Mouse (Mus musculus) testis, postnatal 10 days (tissue): ENCODE data around the gene Nans.

Experiments used
- DNase-seq: peaks from one replicate; pipeline ENCODE4 v3.0.0; 2021; ENCODE audit warnings: low spot score

The Nans gene

GRCm38 (mm10) chr4:46489028-46489925, at the start of gene Nans:
Gene Nans, plus strand, starts transcription at chr4:46489248.
- DNase-seq = peak; percentile 96

- DNase-seq = no peak
Observed at GRCm38 (mm10) chr4:46442501-46442900, 46.5 kb upstream of the Nans start.

- DNase-seq = no peak
Observed at GRCm38 (mm10) chr4:46445237-46445945, 43.7 kb upstream of the Nans start.

- no peak for DNase-seq
Observed at GRCm38 (mm10) chr4:46447461-46447860, 41.6 kb upstream of the Nans start.

GRCm38 (mm10) chr4:46448886-46449285, 40.2 kb upstream of the Nans start:
- no peak for DNase-seq

- no peak for DNase-seq
Observed at GRCm38 (mm10) chr4:46450020-46450518, 39.0 kb upstream of the Nans start.

GRCm38 (mm10) chr4:46450519-46451131, 38.4 kb upstream of the Nans start, which contains the start of gene Anp32b:
Gene Anp32b, plus strand, starts transcription at chr4:46450902.
- peak; percentile 96 for DNase-seq

GRCm38 (mm10) chr4:46451240-46451757, 37.7 kb upstream of the Nans start:
- DNase-seq = peak; percentile 81

GRCm38 (mm10) chr4:46451758-46452480, 37.1 kb upstream of the Nans start:
- DNase-seq = peak; percentile 79

GRCm38 (mm10) chr4:46452481-46452850, 36.6 kb upstream of the Nans start:
- DNase-seq = peak; percentile 71

GRCm38 (mm10) chr4:46452855-46453719, 36.0 kb upstream of the Nans start:
- DNase-seq = no peak

- no peak for DNase-seq
Observed at GRCm38 (mm10) chr4:46454097-46454864, 34.8 kb upstream of the Nans start.

GRCm38 (mm10) chr4:46456762-46457161, 32.3 kb upstream of the Nans start:
- no peak for DNase-seq

- no peak for DNase-seq
Observed at GRCm38 (mm10) chr4:46457186-46457585, 31.9 kb upstream of the Nans start.

GRCm38 (mm10) chr4:46458411-46458810, 30.6 kb upstream of the Nans start:
- no peak for DNase-seq

- peak; percentile 60 for DNase-seq
Observed at GRCm38 (mm10) chr4:46463130-46463830, 25.8 kb upstream of the Nans start.

- no peak for DNase-seq
Observed at GRCm38 (mm10) chr4:46465740-46466139, 23.3 kb upstream of the Nans start.

GRCm38 (mm10) chr4:46475101-46475500, 13.9 kb upstream of the Nans start:
- DNase-seq = no peak

- no peak for DNase-seq
Observed at GRCm38 (mm10) chr4:46479081-46479480, 10.0 kb upstream of the Nans start.
